Mouse (Mus musculus) MEL (cell line): Measurements from ENCODE around the gene Timp2. TPM values are rescaled to one million over a fixed set of nuclear protein-coding genes. Genes with fewer than 3 reads are reported as not detected.

Experiments used
- DNase-seq: peaks from one replicate; pipeline ENCODE4 v3.0.0; 2011; ENCODE audit warnings: low read depth, low spot score
- H3K27ac ChIP-seq: 2 replicates; pipeline ENCODE4 v1.5.1; 2012; ENCODE audit warnings: low read depth, mild to moderate bottlenecking, control low read depth, low read length, moderate library complexity; ENCODE audit not compliant: control insufficient read depth
- H3K27me3 ChIP-seq, 2 experiments: fragments of 150-350 bp in 1 of 2; sonication (generic) in 1 of 2; 2 replicates each; pipeline ENCODE4 v1.6.1; 2012; ENCODE audit warnings: low read length in 2 of 2, mild to moderate bottlenecking in 2 of 2, improper control_type of control experiment in 1 of 2, moderate library complexity in 1 of 2; ENCODE audit not compliant: insufficient read depth in 2 of 2, control insufficient read depth in 1 of 2
- H3K36me3 ChIP-seq, 2 experiments: 2 replicates each; pipeline ENCODE4 v1.6.1; 2012 to 2014; ENCODE audit warnings: low read length in 2 of 2, improper control_type of control experiment in 1 of 2, inconsistent platforms in 1 of 2, mild to moderate bottlenecking in 1 of 2; ENCODE audit not compliant: insufficient read depth in 2 of 2, control insufficient read depth in 1 of 2
- H3K4me1 ChIP-seq, 2 experiments: fragments of 150-350 bp in 1 of 2; sonication (generic) in 1 of 2; 2 replicates each; pipeline ENCODE4 v1.6.1; 2012; ENCODE audit warnings: low read length in 2 of 2, improper control_type of control experiment in 1 of 2, mild to moderate bottlenecking in 1 of 2; ENCODE audit not compliant: insufficient read depth in 2 of 2, control insufficient read depth in 1 of 2
- H3K4me3 ChIP-seq, 2 experiments: fragments of 150-350 bp in 1 of 2; sonication (generic) in 1 of 2; 2 replicates each; pipeline ENCODE4 v1.5.1; 2012; ENCODE audit warnings: low read depth in 2 of 2, low read length in 2 of 2, mild to moderate bottlenecking in 2 of 2, moderate library complexity in 2 of 2, control low read depth in 1 of 2, improper control_type of control experiment in 1 of 2; ENCODE audit not compliant: control insufficient read depth in 1 of 2, insufficient read depth in 1 of 2
- H3K79me2 ChIP-seq: 2 replicates; pipeline ENCODE4 v1.6.1; 2012; ENCODE audit warnings: mild to moderate bottlenecking, low read length, moderate library complexity; ENCODE audit not compliant: control insufficient read depth, poor library complexity, insufficient read depth
- H3K9ac ChIP-seq: 2 replicates; pipeline ENCODE4 v1.6.1; 2012; ENCODE audit warnings: low read depth, mild to moderate bottlenecking, control low read depth, low read length, moderate library complexity; ENCODE audit not compliant: control insufficient read depth, poor library complexity, severe bottlenecking
- H3K9me3 ChIP-seq: fragments of 150-350 bp; sonication (generic); replicated peaks from 2 replicates; pipeline ENCODE4 v1.6.1; 2012; ENCODE audit warnings: mild to moderate bottlenecking, low read length, improper control_type of control experiment, moderate library complexity; ENCODE audit not compliant: insufficient read depth
- BHLHE40 ChIP-seq: IDR thresholded peaks from 2 replicates; pipeline ENCODE4 v1.6.1; 2012; ENCODE audit warnings: low read depth, mild to moderate bottlenecking, inconsistent platforms, low read length, improper control_type of control experiment, borderline replicate concordance
- CHD1 ChIP-seq: IDR thresholded peaks from 2 replicates; pipeline ENCODE4 v1.6.1; 2012; ENCODE audit warnings: low read depth, mild to moderate bottlenecking, inconsistent platforms, low read length, improper control_type of control experiment
- CHD2 ChIP-seq: IDR thresholded peaks from 2 replicates; pipeline ENCODE4 v1.6.1; 2011; ENCODE audit warnings: low read length, improper control_type of control experiment
- CTCF ChIP-seq, 3 experiments: IDR thresholded peaks in 2 of 3; conservative IDR thresholded peaks in 1 of 3; 2 replicates each; pipeline ENCODE4 v1.5.1; 2011 to 2012; ENCODE audit warnings: low read length in 3 of 3, low read depth in 2 of 3, mild to moderate bottlenecking in 2 of 3, improper control_type of control experiment in 1 of 3, inconsistent platforms in 1 of 3, mixed read lengths in 1 of 3, moderate library complexity in 1 of 3; ENCODE audit not compliant: control insufficient read depth in 1 of 3, insufficient read depth in 1 of 3, poor library complexity in 1 of 3, severe bottlenecking in 1 of 3
- E2F4 ChIP-seq: IDR thresholded peaks from 2 replicates; pipeline ENCODE4 v1.6.1; 2011; ENCODE audit warnings: low read depth, low read length, improper control_type of control experiment, borderline replicate concordance
- ELF1 ChIP-seq: IDR thresholded peaks from 2 replicates; pipeline ENCODE4 v1.6.1; 2014; ENCODE audit warnings: low read depth, mild to moderate bottlenecking, inconsistent platforms, low read length, improper control_type of control experiment, moderate library complexity
- ETS1 ChIP-seq: IDR thresholded peaks from 2 replicates; pipeline ENCODE4 v1.6.1; 2012; ENCODE audit warnings: low read depth, mild to moderate bottlenecking, inconsistent platforms, low read length, improper control_type of control experiment, moderate library complexity
- GABPA ChIP-seq: IDR thresholded peaks from 2 replicates; pipeline ENCODE4 v1.6.1; 2012; ENCODE audit warnings: low read depth, mild to moderate bottlenecking, inconsistent platforms, low read length, improper control_type of control experiment, moderate library complexity
- GATA1 ChIP-seq: IDR thresholded peaks from 2 replicates; pipeline ENCODE4 v1.6.1; 2011; ENCODE audit warnings: low read depth, low read length, improper control_type of control experiment
- JUND ChIP-seq: IDR thresholded peaks from 2 replicates; pipeline ENCODE4 v1.6.1; 2011; ENCODE audit warnings: low read depth, mild to moderate bottlenecking, improper control_type of control experiment, low read length
- MAFK ChIP-seq: IDR thresholded peaks from 2 replicates; pipeline ENCODE4 v1.6.1; 2011; ENCODE audit warnings: low read depth, mild to moderate bottlenecking, low read length, improper control_type of control experiment, borderline replicate concordance
- MAZ ChIP-seq: IDR thresholded peaks from 2 replicates; pipeline ENCODE4 v1.6.1; 2012; ENCODE audit warnings: low read depth, mild to moderate bottlenecking, inconsistent platforms, low read length, improper control_type of control experiment
- MYC ChIP-seq: IDR thresholded peaks from 2 replicates; pipeline ENCODE4 v1.6.1; 2011; ENCODE audit warnings: low read depth, mild to moderate bottlenecking, low read length, improper control_type of control experiment, moderate library complexity
- NELFE ChIP-seq: IDR thresholded peaks from 2 replicates; pipeline ENCODE4 v1.6.1; 2011; ENCODE audit warnings: low read depth, low read length, improper control_type of control experiment
- POLR2A ChIP-seq, 2 experiments: IDR thresholded peaks; 2 replicates each; pipeline ENCODE4 v1.6.1; 2011 to 2012; ENCODE audit warnings: low read length in 2 of 2, mild to moderate bottlenecking in 2 of 2, control low read depth in 1 of 2, improper control_type of control experiment in 1 of 2, low read depth in 1 of 2, moderate library complexity in 1 of 2; ENCODE audit not compliant: control insufficient read depth in 1 of 2, insufficient read depth in 1 of 2, poor library complexity in 1 of 2
- POLR2AphosphoS2 ChIP-seq: IDR thresholded peaks from 2 replicates; pipeline ENCODE4 v1.6.1; 2011; ENCODE audit warnings: low read length, improper control_type of control experiment
- RCOR1 ChIP-seq: IDR thresholded peaks from 2 replicates; pipeline ENCODE4 v1.6.1; 2012; ENCODE audit warnings: low read depth, mild to moderate bottlenecking, inconsistent platforms, low read length, improper control_type of control experiment
- SIN3A ChIP-seq: IDR thresholded peaks from 2 replicates; pipeline ENCODE4 v1.6.1; 2012; ENCODE audit warnings: low read length, improper control_type of control experiment, inconsistent platforms
- SMC3 ChIP-seq: IDR thresholded peaks from 2 replicates; pipeline ENCODE4 v1.6.1; 2011; ENCODE audit warnings: low read depth, low read length, improper control_type of control experiment
- TAL1 ChIP-seq: IDR thresholded peaks from 2 replicates; pipeline ENCODE4 v1.6.1; 2012; ENCODE audit warnings: mild to moderate bottlenecking, inconsistent platforms, low read length, moderate library complexity, mixed read lengths
- TCF12 ChIP-seq: IDR thresholded peaks from 2 replicates; pipeline ENCODE4 v1.6.1; 2014; ENCODE audit warnings: low read depth, mild to moderate bottlenecking, inconsistent platforms, low read length, improper control_type of control experiment, moderate library complexity
- UBTF ChIP-seq: IDR thresholded peaks from 2 replicates; pipeline ENCODE4 v1.6.1; 2012; ENCODE audit warnings: low read depth, mild to moderate bottlenecking, inconsistent platforms, low read length, improper control_type of control experiment, moderate library complexity, borderline replicate concordance; ENCODE audit not compliant: insufficient read depth
- USF1 ChIP-seq: IDR thresholded peaks from 2 replicates; pipeline ENCODE4 v1.6.1; 2014; ENCODE audit warnings: low read depth, mild to moderate bottlenecking, inconsistent platforms, low read length, improper control_type of control experiment, moderate library complexity
- ZKSCAN1 ChIP-seq: IDR thresholded peaks from 2 replicates; pipeline ENCODE4 v1.6.1; 2012; ENCODE audit warnings: low read depth, mild to moderate bottlenecking, inconsistent platforms, low read length, improper control_type of control experiment, moderate library complexity
- ZNF384 ChIP-seq: IDR thresholded peaks from 2 replicates; pipeline ENCODE4 v1.6.1; 2012; ENCODE audit warnings: low read depth, mild to moderate bottlenecking, inconsistent platforms, low read length, improper control_type of control experiment
- polyA plus RNA-seq, 2 experiments: library from polyadenylated mRNA; stranded (reverse) in 1 of 2; unstranded in 1 of 2; fragments of >175 nt in 1 of 2; fragments of >200 nt in 1 of 2; gene quantifications; 2 replicates each; pipeline versions ENCODE4 v1.2.1 to v1.2.4; 2012; ENCODE audit warnings: low replicate concordance in 2 of 2, low read depth in 1 of 2; ENCODE audit not compliant: insufficient read length in 2 of 2, insufficient read depth in 1 of 2, missing spikeins in 1 of 2
- total RNA-seq: library from RNA; depleted of rRNA; stranded (reverse); fragments of 300-350 nt; gene quantifications from 2 replicates; pipeline ENCODE4 v1.2.3, GENCODE M21; 2012

The Timp2 gene
- total and polyA plus RNA-seq, 3 experiments = not detected

DNA sequence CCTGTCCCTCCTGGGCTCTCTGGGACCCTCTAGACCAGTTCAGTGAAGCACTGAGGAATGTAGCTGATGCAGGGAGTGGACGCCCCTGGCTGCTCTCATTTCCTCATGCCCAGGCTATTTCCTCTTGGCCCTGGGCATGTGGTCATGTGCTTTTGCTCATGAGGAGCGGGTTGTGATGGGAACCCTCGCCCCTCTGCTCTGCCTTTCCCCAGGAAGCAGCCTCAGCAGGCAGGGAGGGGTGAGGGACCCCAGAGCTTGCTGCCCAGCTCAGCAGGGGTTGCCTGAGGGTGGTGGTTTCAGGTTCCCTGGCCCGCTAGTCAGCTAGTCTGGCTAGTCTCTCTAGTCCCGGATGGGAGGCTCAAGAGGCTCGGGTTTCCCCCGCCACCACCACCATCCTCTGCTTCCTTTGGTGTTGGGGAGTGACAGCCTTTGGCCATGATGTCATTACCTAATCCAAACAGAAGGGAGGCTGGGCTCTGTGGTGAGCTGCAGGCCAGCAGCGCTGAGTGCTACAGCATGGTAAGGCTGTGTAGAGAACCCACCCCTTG is 7.5 kb upstream of the Timp2 start:
- Histone ChIP-seq H3K9ac (no peak overlapping the region), H3K4me1 (no peaks in the 10 kb centered on the region), H3K27me3 (peaks cover 0 to 5% of the 10 kb centered on the region in 2 experiments; a peak in 3 of 4 replicates)
- no peak for DNase-seq
- no peak for TF ChIP-seq UBTF
- no peak for TF ChIP-seq SIN3A
- TF ChIP-seq ETS1 = no peak
- TF ChIP-seq BHLHE40 = no peak
- no peak for TF ChIP-seq ZKSCAN1
- no peak for TF ChIP-seq TAL1
- TF ChIP-seq MAFK = no peak
- TF ChIP-seq MAZ = no peak
- TF ChIP-seq ZNF384 = no peak
- no peak for TF ChIP-seq CHD2
- no peak for TF ChIP-seq GATA1
- no peak for TF ChIP-seq CTCF (IDR thresholded peaks at IDR 0.05 in 2 of 3, conservative IDR thresholded peaks at IDR 0.05 in 1 of 3; ENCODE audit: control insufficient read depth in 1 of 3, insufficient read depth in 1 of 3, low read depth in 2 of 3, low read length in 3 of 3, poor library complexity in 1 of 3, severe bottlenecking in 1 of 3)
- TF ChIP-seq NELFE = no peak
- no peak for TF ChIP-seq ELF1
- no peak for TF ChIP-seq MYC
- no peak for TF ChIP-seq POLR2AphosphoS2
- TF ChIP-seq, all 39 proteins: peak for 0
- H3K79me2 ChIP-seq = no peaks in the 10 kb centered on the region
- H3K9me3 ChIP-seq = no peaks in the 10 kb centered on the region
- no peaks in the 10 kb centered on the region for H3K36me3 ChIP-seq
- no peak overlapping the region for H3K27ac ChIP-seq
- no peak overlapping the region for H3K4me3 ChIP-seq

DNA sequence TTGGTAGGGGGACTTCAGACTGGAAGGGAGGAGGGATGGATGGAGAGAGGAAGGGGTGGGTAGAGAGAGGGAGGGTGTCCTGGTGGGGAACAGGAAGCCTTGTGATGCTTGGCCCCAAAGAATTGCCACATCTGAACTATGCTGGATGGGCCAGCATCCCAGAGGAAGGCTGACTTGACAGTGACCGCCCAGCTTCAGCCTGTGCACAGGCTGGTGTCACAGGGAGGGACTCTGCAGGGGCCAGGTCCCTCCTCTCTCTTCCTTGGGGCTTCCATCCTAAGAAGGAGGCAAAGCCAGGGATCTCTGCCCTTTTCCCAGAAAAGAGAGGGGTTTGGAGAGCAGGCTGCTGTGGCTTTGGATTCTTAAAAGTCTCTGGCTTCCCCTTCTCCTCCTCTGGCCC is 7.0 kb upstream of the Timp2 start:
- DNase-seq = no peak
- H3K4me3 ChIP-seq = no peak overlapping the region
- H3K4me1 ChIP-seq = no peaks in the 10 kb centered on the region
- H3K79me2 ChIP-seq = no peaks in the 10 kb centered on the region
- H3K9ac ChIP-seq = no peak overlapping the region
- H3K27me3 ChIP-seq = peaks cover 0 to 5% of the 10 kb centered on the region in 2 experiments; a peak in 3 of 4 replicates
- H3K36me3 ChIP-seq = no peaks in the 10 kb centered on the region
- no peak overlapping the region for H3K27ac ChIP-seq
- no peak for TF ChIP-seq TCF12
- TF ChIP-seq GABPA = no peak
- no peak for TF ChIP-seq JUND
- no peak for TF ChIP-seq RCOR1
- no peak for TF ChIP-seq CHD1
- TF ChIP-seq SMC3 = no peak
- no peak for TF ChIP-seq E2F4
- no peak for TF ChIP-seq SIN3A
- TF ChIP-seq CTCF (IDR thresholded peaks at IDR 0.05 in 2 of 3, conservative IDR thresholded peaks at IDR 0.05 in 1 of 3; ENCODE audit: control insufficient read depth in 1 of 3, insufficient read depth in 1 of 3, low read depth in 2 of 3, low read length in 3 of 3, poor library complexity in 1 of 3, severe bottlenecking in 1 of 3) = no peak
- no peak for TF ChIP-seq ZNF384
- TF ChIP-seq POLR2A (IDR thresholded peaks at IDR 0.05; ENCODE audit: control insufficient read depth in 1 of 2, insufficient read depth in 1 of 2, low read depth in 1 of 2, low read length in 2 of 2, poor library complexity in 1 of 2) = no peak
- TF ChIP-seq MAZ = no peak
- no peak for TF ChIP-seq USF1
- TF ChIP-seq TAL1 = no peak
- no peaks in the 10 kb centered on the region for H3K9me3 ChIP-seq
